In the genomic region with DNA sequence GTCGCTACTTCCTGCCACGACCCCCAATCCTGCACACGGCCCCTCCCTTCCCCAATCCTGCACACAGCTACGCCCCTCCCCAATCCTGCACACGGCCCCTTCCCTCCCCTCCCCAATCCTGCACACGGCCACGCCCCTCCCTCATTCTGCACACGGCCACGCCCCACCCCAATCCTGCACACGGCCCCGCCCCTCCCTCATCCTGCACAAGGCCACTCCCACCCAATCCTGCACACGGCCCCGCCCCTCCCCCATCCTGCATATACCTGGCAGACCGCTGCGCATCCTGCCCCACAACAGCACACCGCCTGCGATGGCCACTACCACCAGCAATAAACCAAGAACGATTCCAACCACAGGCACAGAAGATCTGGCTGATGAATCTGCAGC, we compare ENCODE assay signal across 11 mouse cellular contexts. TPM values are rescaled to one million over a fixed set of nuclear protein-coding genes. Genes with fewer than 3 reads are reported as not detected.
DNase-seq lines count a peak whose midpoint lies in the region; ATAC-seq and TF ChIP-seq lines count a peak whose summit lies in the region.
"Had no signal": no experiment of that assay in that cellular context is flagged by ENCODE, and none has a peak within 500 bp of the region (broad histone marks: within the 10 kb centered on the region; RNA-seq: fewer than 3 reads in every experiment).

No protein-coding gene starts in this region.

- no peak for TF ChIP-seq CTCF in heart, adult 2 months (IDR thresholded peaks at IDR 0.05)
- no peak for TF ChIP-seq CTCF in thymus, adult 2 months (IDR thresholded peaks at IDR 0.05; ENCODE audit: borderline replicate concordance, control insufficient read depth, extremely low read depth, insufficient read depth, low read length, poor library complexity)

- no peaks in the 10 kb centered on the region for H3K9me3 ChIP-seq in heart, embryonic 11.5 days (replicated peaks; ENCODE audit: control insufficient read depth, low read length)
- H3K9me3 ChIP-seq in intestine, embryonic 16.5 days (ENCODE audit: control insufficient read depth, low read length), result no peaks in the 10 kb centered on the region
- H3K9me3 ChIP-seq: G1E; megakaryocyte, embryonic 14.5 days had no signal

- no peak overlapping the region for H3K4me3 ChIP-seq in heart, embryonic 11.5 days (ENCODE audit: low read depth, low read length)
- H3K4me3 ChIP-seq in heart, adult 2 months, result no peak overlapping the region
- no peak overlapping the region for H3K4me3 ChIP-seq in thymus, adult 2 months (ENCODE audit: control insufficient read depth, insufficient read depth, low read length)
- H3K4me3 ChIP-seq in intestine, embryonic 16.5 days (ENCODE audit: low read length), result no peak overlapping the region
- H3K4me3 ChIP-seq: megakaryocyte, embryonic 14.5 days had no signal

- peaks cover 12% of the 10 kb centered on the region; the same call in 1 of the 2 replicates for H3K4me1 ChIP-seq in heart, embryonic 11.5 days (ENCODE audit: control insufficient read depth, insufficient read depth, low read length)
- 0 out of 2 replicates have a peak, but pooled peaks cover 1% of the 10 kb centered on the region for H3K4me1 ChIP-seq in heart, adult 2 months (ENCODE audit: control insufficient read depth, insufficient read depth, low read length)
- peaks cover 20% of the 10 kb centered on the region for H3K4me1 ChIP-seq in thymus, adult 2 months (replicated peaks; ENCODE audit: control insufficient read depth, insufficient read depth, low read length)
- peaks cover 18% of the 10 kb centered on the region for H3K4me1 ChIP-seq in intestine, embryonic 16.5 days (ENCODE audit: control insufficient read depth, insufficient read depth, low read length)

- peaks cover 4% of the 10 kb centered on the region for H3K36me3 ChIP-seq in heart, embryonic 11.5 days (ENCODE audit: control insufficient read depth, insufficient read depth, low read length)
- H3K36me3 ChIP-seq in heart, adult 2 months (ENCODE audit: control insufficient read depth, insufficient read depth, low read length), result no peaks in the 10 kb centered on the region
- no peaks in the 10 kb centered on the region for H3K36me3 ChIP-seq in thymus, adult 2 months (ENCODE audit: control insufficient read depth, insufficient read depth, low read length)
- 0 out of 2 replicates have a peak, but pooled peaks cover 4% of the 10 kb centered on the region for H3K36me3 ChIP-seq in intestine, embryonic 16.5 days (ENCODE audit: control insufficient read depth, insufficient read depth, low read length)
- H3K36me3 ChIP-seq: G1E had no signal

- no peak for TF ChIP-seq EP300 in heart, adult 2 months (IDR thresholded peaks at IDR 0.05; ENCODE audit: insufficient read depth, low read depth, low read length)

- no peaks in the 10 kb centered on the region for H3K79me2 ChIP-seq in heart, adult 2 months (replicated peaks; ENCODE audit: control insufficient read depth, insufficient read depth, low read length)

- no peaks in the 10 kb centered on the region for H3K27me3 ChIP-seq in heart, embryonic 11.5 days (ENCODE audit: control insufficient read depth, insufficient read depth, low read length)
- H3K27me3 ChIP-seq in heart, adult 2 months (ENCODE audit: control insufficient read depth, insufficient read depth, low read length), result no peaks in the 10 kb centered on the region
- H3K27me3 ChIP-seq in thymus, adult 2 months (ENCODE audit: control insufficient read depth, insufficient read depth, low read length), result peaks cover 10% of the 10 kb centered on the region
- no peaks in the 10 kb centered on the region for H3K27me3 ChIP-seq in intestine, embryonic 16.5 days (replicated peaks; ENCODE audit: control insufficient read depth, insufficient read depth, low read length)

- no peak for DNase-seq in heart, adult 2 months
- peak; percentile 39 for DNase-seq in thymus, postnatal 14 days
- no peak for DNase-seq in thymus, adult 2 months
- DNase-seq in cerebellum, postnatal 10 days, result no peak
- no peak for DNase-seq in spleen, adult 18-20 months
- no peak for DNase-seq in left cerebral cortex, adult 8-10 months (ENCODE audit: low spot score in 2 of 2)
- DNase-seq: layer of hippocampus, adult 9-11 months had no signal

- ATAC-seq in heart, embryonic 11.5 days (replicated peaks; ENCODE audit: insufficient number of reproducible peaks, low FRiP score, low TSS enrichment), result no peak
- ATAC-seq in intestine, embryonic 16.5 days, result no peak

- 0 out of 2 replicates have a peak overlapping the region, but pooled peaks have one; percentile 35 for H3K27ac ChIP-seq in heart, embryonic 11.5 days (ENCODE audit: low read depth, low read length)
- H3K27ac ChIP-seq in heart, adult 2 months, result no peak overlapping the region
- H3K27ac ChIP-seq in thymus, adult 2 months (ENCODE audit: control insufficient read depth, insufficient read depth, low read length), result no peak overlapping the region
- peak overlapping the region; percentile 64 for H3K27ac ChIP-seq in intestine, embryonic 16.5 days (ENCODE audit: low read length)

- WGBS in heart, embryonic 11.5 days (ENCODE audit: insufficient replicate concordance), result 35% methylated on average over 18 of the region's 18 CpGs
- WGBS in heart, adult 2 months, result 52% methylated on average over 14 of the region's 18 CpGs
- 56% methylated on average over 17 of the region's 18 CpGs for WGBS in thymus, adult 2 months
- 33% methylated on average over 18 of the region's 18 CpGs for WGBS in intestine, embryonic 16.5 days

- H3K9ac ChIP-seq in heart, embryonic 11.5 days (ENCODE audit: low read depth, low read length), result no peak overlapping the region
- no peak overlapping the region for H3K9ac ChIP-seq in heart, adult 2 months (ENCODE audit: low read depth, low read length)
- no peak overlapping the region for H3K9ac ChIP-seq in intestine, embryonic 16.5 days (ENCODE audit: low read depth, low read length)

- intact Hi-C loops in heart, adult 2 months (cut with DNase I), result no loop called here

- no peak for TF ChIP-seq POLR2A in heart, adult 2 months (IDR thresholded peaks at IDR 0.05; ENCODE audit: insufficient read depth, low read depth, low read length)
- no peak for TF ChIP-seq POLR2A in thymus, adult 2 months (IDR thresholded peaks at IDR 0.05; ENCODE audit: control insufficient read depth, extremely low read depth, insufficient read depth, low read length, poor library complexity)

- no peak overlapping the region for H3K4me2 ChIP-seq in heart, embryonic 11.5 days
- H3K4me2 ChIP-seq in intestine, embryonic 16.5 days (ENCODE audit: low read depth, low read length), result no peak overlapping the region

RNA-seq across cellular contexts. Expression of a gene that starts 1.5 kb away (rescaled TPM):
- polyA plus RNA-seq in heart, embryonic 11.5 days (2014; fragmentation: Nextera tagmentation; extraction: Ambion mirVana), result 339 and 341 TPM in 2 replicates
- total RNA-seq in heart, adult 2 months (2021), result 10 to 100 TPM; 24.6 to 27.9 TPM
- 52.2 and 64.5 TPM in 2 replicates for polyA plus RNA-seq in heart, adult 2 months (2012; rRNA removed)
- polyA plus RNA-seq in thymus, adult 2 months (2012; rRNA removed), result 22.2 and 34.9 TPM in 2 replicates
- 237 and 260 TPM in 2 replicates for polyA plus RNA-seq in intestine, embryonic 16.5 days (2015; fragmentation: Nextera tagmentation; extraction: Ambion mirVana)
- total RNA-seq in left cerebral cortex, adult 8-10 months (2022), result 1 to 10 TPM; 5.7 to 8.3 (median 5.9) TPM
- total RNA-seq: G1E had no signal

RNA-seq across cellular contexts. Expression of a gene that starts 10.1 kb away (rescaled TPM):
- polyA plus RNA-seq in heart, embryonic 11.5 days (2014; fragmentation: Nextera tagmentation; extraction: Ambion mirVana), result 15.1 and 20.5 TPM in 2 replicates
- 10 to 100 TPM; 60.3 to 67.5 TPM for total RNA-seq in heart, adult 2 months (2021)
- 82.8 and 100 TPM in 2 replicates for polyA plus RNA-seq in heart, adult 2 months (2012; rRNA removed)
- 30.8 and 38.9 TPM in 2 replicates for polyA plus RNA-seq in thymus, adult 2 months (2012; rRNA removed)
- polyA plus RNA-seq in intestine, embryonic 16.5 days (2015; fragmentation: Nextera tagmentation; extraction: Ambion mirVana), result 334 and 458 TPM in 2 replicates
- total RNA-seq in left cerebral cortex, adult 8-10 months (2022), result 10 to 100 TPM; 18.6 to 21.9 (median 19.9) TPM
- total RNA-seq: G1E had no signal
- polyA plus RNA-seq: G1E had no signal

RNA-seq across cellular contexts. Expression of a gene that starts 30.7 kb away (rescaled TPM):
- 1,168 and 1,305 TPM in 2 replicates for polyA plus RNA-seq in heart, embryonic 11.5 days (2014; fragmentation: Nextera tagmentation; extraction: Ambion mirVana)
- total RNA-seq in heart, adult 2 months (2021), result 100 to 1,000 TPM; 534 to 613 TPM
- 186 and 258 TPM in 2 replicates for polyA plus RNA-seq in heart, adult 2 months (2012; rRNA removed)
- polyA plus RNA-seq in thymus, adult 2 months (2012; rRNA removed), result 343 and 363 TPM in 2 replicates
- 1,613 and 1,701 TPM in 2 replicates for polyA plus RNA-seq in intestine, embryonic 16.5 days (2015; fragmentation: Nextera tagmentation; extraction: Ambion mirVana)
- total RNA-seq in left cerebral cortex, adult 8-10 months (2022), result 100 to 1,000 TPM; 467 to 554 (median 521) TPM

RNA-seq across cellular contexts. Expression of a gene that starts 31.0 kb away (rescaled TPM):
- polyA plus RNA-seq in heart, embryonic 11.5 days (2014; fragmentation: Nextera tagmentation; extraction: Ambion mirVana), result 11.7 and 13.3 TPM in 2 replicates
- 1 to 10 TPM; 5.5 to 6.2 TPM for total RNA-seq in heart, adult 2 months (2021)
- polyA plus RNA-seq in heart, adult 2 months (2012; rRNA removed), result 19.8 and 23.6 TPM in 2 replicates
- polyA plus RNA-seq in thymus, adult 2 months (2012; rRNA removed), result 32.4 and 40.5 TPM in 2 replicates
- 38.3 and 40.4 TPM in 2 replicates for polyA plus RNA-seq in intestine, embryonic 16.5 days (2015; fragmentation: Nextera tagmentation; extraction: Ambion mirVana)
- total RNA-seq in left cerebral cortex, adult 8-10 months (2022), result 10 to 100 TPM in 1 of 4 experiments, 1 to 10 TPM in 3; 6.7 to 11.5 (median 8.2) TPM

RNA-seq across cellular contexts. Expression of a gene that starts 31.3 kb away (rescaled TPM):
- 54.2 and 58.9 TPM in 2 replicates for polyA plus RNA-seq in heart, embryonic 11.5 days (2014; fragmentation: Nextera tagmentation; extraction: Ambion mirVana)
- total RNA-seq in heart, adult 2 months (2021), result 10 to 100 TPM; 27.0 to 29.3 TPM
- 41.7 and 43.6 TPM in 2 replicates for polyA plus RNA-seq in heart, adult 2 months (2012; rRNA removed)
- polyA plus RNA-seq in thymus, adult 2 months (2012; rRNA removed), result 159 and 165 TPM in 2 replicates
- 54.0 and 56.0 TPM in 2 replicates for polyA plus RNA-seq in intestine, embryonic 16.5 days (2015; fragmentation: Nextera tagmentation; extraction: Ambion mirVana)
- 10 to 100 TPM; 50.2 to 61.0 (median 57.9) TPM for total RNA-seq in left cerebral cortex, adult 8-10 months (2022)

Comparison
In these comparisons a context has a peak if more than half of its experiments do, and no peak if none do; other contexts are left out.
1. H3K27ac ChIP-seq: peak in heart, embryonic 11.5 days (single experiment) and intestine, embryonic 16.5 days (single experiment); none in heart, adult 2 months (single experiment) and thymus, adult 2 months (single experiment).